Mouse (Mus musculus): ENCODE results near the gene Mras.

Mras gene

DNA sequence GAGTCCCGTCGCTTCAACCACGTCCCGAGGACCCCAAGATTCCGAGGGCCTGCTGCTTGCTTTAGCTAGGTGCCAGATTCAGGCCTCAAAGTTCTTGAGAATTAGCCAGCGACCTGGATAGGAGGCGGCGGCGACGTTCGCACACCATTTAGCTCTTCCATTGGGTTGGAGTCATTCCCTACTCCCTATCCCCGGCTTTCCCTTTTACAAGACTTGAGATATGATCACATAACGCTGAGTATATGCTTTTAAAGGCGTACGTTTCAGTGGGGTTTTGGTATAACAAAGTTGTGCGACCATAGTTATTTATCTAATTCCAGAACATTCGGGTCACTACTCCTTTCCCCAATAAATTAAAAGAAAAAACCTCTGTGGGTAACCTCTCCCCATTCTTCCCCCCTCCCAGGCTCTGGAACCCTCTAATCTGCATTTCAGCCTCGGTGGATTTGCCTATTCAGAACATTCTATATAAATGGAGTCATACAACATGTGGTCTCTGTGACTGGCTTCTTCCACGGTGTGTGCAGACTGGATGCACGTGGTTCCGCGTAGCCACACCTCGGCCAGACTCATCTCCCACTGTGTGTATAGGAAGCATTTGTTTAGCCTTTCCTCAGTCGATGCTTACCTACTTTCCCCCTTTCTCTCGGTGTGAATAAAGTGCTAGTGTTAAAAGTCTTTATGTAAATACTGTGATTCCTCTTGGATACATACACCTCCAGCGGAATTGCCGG, at the start of gene Mras:
Gene Mras (minus strand): TSS at position 351 of the 734 bp plus-strand sequence.
- no peak for DNase-seq (ENCODE audit: low spot score in 2 of 2)

DNA sequence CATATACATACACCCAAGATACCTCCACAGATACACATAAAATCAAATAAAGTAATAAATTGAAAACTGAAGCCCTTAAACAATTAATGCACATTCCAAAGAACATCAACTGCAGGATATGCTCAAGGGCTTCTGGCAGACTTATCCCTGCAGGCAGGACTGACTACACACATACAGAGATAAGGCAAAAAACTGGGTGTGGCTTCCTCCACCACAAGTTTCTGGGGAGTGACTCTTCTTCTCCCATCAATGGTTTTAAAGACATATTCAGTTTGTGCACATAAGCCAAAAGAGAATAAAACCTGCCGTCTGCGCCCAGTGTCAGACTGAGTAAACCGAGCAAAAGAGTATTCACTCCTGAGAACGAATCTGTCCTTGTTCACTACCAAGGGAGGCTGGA, 48.0 kb upstream of the Mras start:
- no peak for DNase-seq (ENCODE audit: low spot score in 2 of 2)

DNA sequence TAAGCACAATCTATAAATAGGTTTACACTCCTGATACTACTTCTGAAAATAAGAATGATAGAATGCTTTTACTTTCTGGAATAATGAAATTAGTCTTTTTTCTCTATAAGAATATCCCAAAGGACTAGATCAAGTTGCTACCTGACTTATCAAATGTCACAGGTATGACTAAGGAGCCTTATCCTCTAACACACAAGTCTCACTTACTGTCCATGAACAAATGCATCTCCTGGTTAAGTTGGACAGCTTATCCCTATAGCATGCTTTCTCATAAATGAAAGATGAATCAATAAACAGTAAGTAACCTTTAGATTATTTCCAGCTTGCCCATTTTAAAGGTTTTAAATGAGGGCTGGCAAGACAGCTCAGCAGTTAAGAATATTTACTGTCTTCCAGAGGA, 47.5 kb upstream of the Mras start:
- no peak for DNase-seq (ENCODE audit: low spot score in 2 of 2)

DNA sequence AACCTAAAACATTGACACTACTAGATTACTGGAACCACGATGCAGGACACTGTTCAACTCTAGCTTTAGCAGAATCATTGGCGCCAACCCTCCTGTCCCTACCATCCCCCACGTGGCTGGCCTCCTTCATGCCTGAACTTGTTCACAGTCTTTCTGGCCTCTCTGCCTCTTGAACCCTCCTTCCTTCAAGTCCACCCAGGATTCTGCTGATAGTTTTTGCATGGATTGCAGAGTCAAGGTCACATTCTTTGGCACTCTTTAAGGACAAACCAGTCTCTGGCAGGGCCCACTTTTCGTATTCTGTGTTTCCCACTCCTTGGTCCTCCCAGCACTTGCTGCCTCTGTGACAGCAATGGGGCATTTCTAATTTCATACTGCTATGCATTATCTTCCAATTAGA, 46.0 kb upstream of the Mras start:
- no peak for DNase-seq (ENCODE audit: low spot score in 2 of 2)

DNA sequence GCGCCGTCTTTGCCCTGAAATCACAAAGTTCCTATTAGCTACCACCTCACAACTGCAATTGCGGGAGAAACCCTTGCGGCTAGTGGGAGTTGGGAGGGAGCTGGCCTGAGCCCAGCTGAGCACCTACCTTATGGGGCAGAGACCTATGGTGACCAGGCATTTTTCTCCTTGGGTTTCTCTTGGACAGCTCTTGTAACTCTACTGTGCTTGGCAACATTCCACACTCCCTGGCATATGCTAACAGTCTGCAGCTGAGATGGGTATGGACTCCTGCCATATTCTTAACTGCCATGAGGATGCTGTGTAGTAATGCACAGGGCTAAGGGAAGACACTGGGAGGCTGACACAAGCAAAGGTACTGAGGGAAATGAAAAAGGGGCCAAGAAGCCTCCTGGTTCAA, 43.6 kb upstream of the Mras start:
- no peak for DNase-seq (ENCODE audit: low spot score in 2 of 2)

DNA sequence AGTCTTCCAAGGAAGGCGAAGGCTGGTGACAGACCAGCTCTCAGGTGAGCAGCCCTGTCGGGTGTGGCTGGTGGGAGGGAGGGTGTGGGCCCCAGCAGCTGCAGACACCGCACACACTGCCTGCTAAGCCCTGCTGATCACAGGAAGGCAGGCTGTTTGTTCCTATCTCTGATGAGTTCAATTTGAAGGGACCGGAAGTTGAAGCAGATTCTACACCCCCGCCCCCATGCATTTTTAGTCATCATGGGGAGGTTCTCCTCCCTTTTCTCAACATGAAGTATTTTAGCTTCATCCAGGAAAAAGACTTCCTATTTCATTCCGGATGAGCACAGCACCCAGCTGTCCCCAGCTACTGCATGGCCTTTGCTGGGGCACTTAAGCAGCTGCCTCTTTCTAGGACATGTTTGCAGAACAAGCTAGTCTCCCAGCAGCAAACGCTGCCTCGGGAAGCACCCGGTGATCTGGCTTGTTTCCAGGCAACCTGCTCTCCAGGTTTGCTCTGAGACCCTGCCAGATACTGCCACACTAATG, 42.1 kb upstream of the Mras start:
- DNase-seq (ENCODE audit: low spot score in 2 of 2) = no peak

DNA sequence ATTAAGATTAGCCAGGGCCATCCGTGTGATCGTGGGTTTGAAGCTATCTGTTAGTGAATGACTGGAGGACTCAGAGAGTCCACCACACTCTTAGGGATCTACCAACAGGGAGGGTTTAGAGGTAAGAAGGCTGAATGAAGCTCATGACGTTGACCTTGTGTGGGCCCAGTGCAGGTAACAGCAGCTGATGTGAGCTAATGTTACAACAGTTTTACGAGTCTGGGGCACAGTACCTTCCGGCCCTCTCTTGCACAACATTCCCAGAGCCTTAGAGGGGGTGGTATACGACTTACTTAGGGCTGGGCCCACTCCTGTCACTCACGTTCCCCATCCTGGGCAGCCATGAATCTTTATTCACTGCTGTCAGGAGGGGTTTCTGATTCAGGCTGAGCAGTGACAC, 34.2 kb upstream of the Mras start:
- DNase-seq (ENCODE audit: low spot score in 2 of 2) = no peak

DNA sequence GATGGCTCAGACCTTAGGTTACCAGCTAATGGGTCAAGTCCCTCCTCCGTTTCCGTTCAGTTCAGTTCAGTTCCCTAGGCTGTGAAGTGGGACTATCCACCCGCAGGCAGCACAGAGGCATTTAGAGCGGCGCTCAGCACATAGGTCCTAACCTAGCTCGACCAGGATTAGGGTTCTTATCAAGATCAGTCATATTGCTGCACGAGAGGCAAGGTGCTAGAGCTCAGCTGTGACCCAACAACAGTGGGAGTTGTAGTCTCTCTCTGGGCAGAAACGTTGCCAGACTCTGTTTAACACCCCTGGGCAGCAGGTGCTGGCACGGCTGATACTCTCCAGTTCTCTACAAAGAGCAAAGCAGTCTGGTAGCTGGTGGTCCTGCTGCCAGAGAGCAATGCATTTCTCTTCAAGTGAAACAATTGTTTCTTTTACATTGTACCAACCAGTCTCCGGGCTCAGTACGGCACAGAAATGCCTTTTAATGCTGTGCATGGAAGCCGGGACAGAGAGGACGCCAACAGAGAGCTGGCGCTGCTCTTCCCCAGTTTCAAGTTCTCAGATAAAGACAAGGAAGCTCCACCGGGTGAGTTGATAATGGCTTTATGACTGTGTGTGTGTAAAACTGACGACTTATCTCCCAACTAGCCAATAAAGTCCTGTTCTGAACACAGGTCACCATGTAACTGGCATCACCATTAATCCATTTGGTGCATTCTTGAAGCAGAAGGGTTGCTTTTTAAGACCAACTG, 33.3 kb upstream of the Mras start:
- no peak for DNase-seq (ENCODE audit: low spot score in 2 of 2)

DNA sequence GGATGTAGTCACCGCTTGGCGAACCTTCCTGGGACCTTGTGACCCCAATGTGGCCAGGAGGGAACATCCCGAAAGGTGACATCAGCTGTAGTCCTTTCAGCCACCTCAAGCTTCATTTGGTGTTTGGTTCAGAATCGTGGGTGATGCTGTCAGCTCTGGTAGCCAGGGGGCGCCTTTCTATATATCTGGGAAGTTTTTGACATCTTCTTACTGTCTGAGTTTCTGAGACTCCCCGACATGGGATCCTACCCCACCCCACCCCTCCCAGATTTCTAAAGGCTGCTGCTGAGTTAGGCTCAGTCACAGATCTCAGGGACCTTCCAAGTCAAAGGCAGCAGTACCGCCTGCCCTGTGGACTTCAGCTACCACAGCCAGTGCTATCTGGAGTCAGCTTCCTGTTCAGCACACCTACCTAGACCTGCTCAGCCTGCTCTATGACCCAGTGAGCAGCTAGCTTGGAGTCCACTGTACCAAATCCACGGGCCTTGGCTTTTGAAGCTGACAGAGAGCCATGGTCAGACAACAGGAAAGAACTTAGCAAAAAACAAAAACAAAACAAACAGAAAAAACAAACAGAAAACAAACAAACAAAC, 32.6 kb upstream of the Mras start:
- no peak for DNase-seq (ENCODE audit: low spot score in 2 of 2)

DNA sequence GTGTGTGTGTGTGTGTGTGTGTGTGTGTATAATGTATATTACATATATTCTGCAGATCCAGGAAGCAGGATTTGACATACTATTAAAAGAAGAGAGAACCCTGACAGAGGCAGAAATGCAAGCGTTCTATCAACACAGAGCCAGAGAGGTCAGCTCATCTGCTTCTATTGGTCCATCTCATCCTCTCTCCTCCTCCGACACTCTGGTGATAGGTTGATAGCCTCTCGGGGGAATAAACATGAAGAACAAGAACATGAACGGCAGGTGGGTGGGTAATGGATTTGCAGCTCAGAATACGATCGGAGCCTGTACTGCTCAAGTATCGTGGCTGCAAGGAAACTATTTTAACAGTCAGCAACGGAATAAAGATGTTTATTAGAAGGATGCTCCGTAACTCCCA, 31.4 kb upstream of the Mras start:
- DNase-seq (ENCODE audit: low spot score in 2 of 2) = no peak

DNA sequence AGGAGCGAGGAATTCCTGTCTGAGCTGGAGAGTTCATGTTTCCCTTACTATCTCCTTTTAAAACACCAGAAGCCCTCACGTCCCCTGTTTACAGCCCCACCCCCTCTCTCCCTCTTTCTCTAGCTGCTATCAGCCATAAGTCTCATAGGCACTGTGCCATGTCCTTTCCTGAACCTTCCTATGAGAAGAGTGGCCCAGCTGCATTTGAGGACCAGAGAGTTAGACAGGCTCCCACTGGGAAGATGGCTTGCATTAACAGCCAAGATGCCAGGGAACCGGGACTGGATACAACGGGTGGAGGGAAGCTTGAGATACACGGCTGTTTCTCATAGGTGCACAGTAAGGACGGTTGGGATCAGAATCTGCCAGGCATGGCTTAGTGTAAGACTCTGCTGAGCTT, 27.7 kb upstream of the Mras start:
- DNase-seq (ENCODE audit: low spot score in 2 of 2) = no peak

DNA sequence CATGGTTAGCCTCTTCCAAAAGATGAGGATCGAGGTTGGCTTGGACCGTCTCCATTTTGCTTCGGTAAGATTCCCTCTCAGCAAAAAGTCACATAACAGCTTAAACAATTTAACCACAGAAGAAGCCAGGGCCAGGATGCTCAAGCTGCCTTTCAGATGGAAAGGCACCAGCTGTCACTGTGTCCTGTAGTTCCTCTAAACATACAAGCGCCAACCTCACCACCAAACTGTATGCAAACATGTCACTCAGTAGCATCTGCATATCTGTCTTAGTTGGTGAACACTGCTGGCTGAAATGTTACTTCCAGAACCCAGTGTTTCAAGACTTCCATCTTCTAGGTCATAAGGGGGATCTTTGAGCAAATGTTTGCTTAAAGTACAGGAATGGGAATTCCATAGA, 22.5 kb upstream of the Mras start:
- DNase-seq (ENCODE audit: low spot score in 2 of 2) = no peak

DNA sequence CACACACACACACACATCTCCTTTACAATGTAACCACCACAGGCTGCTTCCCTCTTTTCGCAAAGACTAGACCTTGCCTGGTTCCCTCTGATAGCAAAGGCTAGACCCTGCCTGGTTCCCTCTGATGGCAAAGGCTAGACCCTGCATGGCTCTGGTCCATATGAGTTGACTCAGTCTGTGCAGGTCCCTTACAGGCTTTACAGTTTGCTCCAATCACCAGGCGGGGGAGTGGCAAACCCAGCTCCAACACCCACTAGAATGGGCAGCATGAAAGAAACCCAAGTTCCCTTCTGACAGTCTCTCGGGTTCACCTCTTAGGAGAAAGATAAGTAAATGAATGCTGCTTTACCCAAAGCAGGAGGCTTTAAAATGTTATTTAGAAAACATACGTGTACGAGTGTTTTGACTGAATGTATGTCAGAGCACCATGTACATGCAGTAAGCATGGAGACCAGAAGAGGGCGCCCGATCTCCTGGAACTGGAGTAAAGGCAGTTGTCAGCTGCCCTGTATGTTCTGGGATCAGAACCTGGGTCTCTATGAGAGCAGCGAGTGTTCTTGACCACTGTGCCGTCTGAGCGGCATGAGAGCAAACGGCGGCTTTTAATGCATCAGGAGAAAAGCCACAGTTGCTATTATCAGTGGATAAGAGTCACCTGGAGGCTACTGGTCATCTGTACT, 21.5 kb upstream of the Mras start:
- no peak for DNase-seq (ENCODE audit: low spot score in 2 of 2)

DNA sequence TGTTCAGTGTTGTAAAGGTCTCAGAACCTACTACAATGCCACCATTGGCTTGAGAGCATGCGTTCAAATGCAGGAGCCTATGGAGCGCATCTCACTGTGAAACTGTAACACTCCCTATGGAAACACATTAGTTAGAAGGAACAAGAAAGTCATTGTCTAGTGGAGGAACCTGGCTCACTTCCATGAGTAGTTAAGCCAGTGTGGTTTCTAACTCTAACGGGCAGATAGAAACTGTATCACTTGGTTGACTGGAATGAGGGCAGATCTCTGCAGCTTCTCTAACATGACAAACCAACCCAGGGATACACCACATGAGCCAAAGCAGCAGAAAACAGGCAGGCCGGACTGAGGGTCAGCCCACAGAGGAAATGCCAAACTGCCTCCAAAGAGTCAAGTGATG, 17.0 kb upstream of the Mras start:
- no peak for DNase-seq (ENCODE audit: low spot score in 2 of 2)

DNA sequence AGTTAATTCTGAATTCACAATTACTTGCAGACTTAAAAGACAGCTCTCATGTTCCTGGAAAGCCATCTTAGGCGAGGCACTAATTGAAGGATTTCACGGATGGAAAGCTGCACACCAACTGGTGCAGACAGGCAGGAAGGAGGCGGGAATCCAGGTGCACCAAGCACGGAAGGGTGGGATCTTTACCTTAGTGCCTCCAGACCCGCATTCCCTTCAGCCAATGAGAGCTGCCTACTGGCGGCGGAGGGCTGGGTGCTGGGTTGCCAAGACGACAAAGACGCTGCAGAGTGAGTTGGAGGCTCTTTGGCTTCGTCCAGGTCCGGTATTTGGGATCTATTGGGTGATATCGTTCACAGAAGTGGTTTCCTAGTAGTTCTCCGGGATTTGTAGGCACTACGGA, 14.0 kb upstream of the Mras start, which contains the start of gene Nme9:
Gene Nme9 (plus strand): TSS at position 315 of the 400 bp plus-strand sequence.
- DNase-seq (ENCODE audit: low spot score in 2 of 2) = no peak

DNA sequence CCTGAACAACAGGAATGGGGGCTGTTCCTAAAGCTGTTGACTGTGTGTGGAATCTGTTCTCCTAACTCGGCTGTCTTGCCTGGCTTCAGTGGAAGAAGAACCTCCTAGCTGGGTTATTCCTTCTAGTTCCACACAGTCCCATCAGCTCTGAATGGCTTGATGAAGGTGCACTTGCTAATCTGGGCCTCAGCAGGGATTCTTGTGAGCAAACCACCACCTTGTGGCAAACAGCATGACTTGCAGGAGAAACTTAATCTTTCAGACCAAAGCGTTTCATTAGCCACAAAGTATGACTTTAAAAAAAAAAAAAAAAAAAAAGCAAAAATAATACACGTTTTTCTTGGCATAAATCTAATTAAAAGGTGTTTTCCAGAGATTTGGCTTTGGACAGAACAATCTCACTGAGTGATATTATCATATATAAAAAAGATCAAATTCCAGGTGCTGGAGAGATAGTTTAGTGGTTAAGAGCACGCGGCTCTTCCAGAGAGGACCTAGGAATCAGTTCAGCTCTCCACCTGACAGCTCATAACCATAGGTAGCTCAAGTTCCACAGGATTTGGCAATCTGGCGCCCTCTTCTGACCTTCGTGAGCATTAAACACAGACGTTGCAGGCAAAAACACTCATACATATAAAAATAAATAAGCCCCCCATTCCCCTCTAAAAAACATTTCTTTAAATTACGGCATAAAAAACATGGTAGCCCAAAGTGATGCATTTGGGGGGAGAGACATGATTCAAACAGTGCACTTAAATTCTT, 12.9 kb upstream of the Mras start:
- DNase-seq (ENCODE audit: low spot score in 2 of 2) = no peak

DNA sequence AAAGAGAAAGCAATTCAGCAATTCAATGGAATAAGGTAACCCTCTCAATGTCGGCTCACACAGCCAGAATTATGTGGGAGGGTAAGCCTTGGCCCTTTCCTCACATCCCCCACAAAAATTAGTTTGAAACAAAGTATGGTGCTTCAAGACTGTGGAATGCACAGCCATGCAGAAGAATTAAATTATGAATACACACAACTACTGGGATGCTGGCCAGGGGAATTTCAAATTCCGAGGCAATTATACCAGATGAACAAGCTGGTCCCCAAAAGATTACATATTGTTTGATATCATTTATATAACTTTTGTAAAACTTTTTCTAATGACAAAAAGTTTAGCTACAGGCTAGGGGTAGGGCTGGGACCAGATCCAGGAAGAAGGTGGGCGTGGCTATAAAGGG, 10.1 kb upstream of the Mras start:
- DNase-seq (ENCODE audit: low spot score in 2 of 2) = no peak

DNA sequence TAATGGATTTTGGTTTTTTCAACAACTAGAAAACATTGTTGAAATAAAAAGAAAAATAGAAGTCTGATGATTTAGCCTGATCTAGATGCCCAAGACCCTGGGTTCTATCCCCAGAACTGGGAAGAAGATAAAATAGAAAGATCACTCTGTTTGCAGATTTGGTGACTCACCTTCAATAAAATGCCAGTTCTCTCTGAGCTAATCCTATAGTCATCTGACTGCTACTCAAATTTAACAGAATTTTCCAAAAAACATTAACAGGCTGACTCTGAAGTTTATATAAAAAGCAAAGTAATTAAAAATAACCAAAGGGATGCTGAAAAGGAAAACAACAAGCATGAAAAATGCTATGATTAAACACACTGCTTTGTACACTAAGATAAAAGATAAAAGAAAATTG, 9.1 kb upstream of the Mras start:
- DNase-seq (ENCODE audit: low spot score in 2 of 2) = no peak

DNA sequence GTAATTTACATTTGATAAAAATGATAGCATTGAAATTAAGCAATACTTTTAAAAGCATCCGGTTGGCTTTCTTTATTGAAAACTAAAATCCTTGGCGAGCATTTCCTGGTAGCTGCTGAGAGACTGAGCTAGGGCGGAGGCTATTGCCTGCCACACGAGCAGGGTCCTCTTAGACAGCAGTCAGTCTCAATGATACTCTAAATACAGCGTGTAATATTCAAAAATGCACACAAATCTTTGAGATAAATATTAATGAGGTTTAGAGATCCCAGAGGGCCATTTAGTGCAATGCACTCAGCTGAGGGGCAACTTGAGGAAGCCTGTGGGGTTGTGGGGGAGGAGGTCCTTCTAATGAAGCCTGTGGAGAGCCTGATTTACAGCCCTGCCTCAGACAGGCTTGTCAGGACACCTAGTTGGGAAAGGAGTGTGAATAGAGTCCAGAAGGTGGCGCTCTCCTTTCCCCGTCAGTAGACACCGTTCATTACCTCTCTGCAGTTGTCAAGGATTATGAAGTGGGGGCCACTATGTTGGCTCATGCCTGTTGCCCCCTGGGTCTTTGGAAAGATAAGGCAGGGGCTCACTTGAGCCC, 7.5 kb upstream of the Mras start:
- DNase-seq (ENCODE audit: low spot score in 2 of 2) = no peak

DNA sequence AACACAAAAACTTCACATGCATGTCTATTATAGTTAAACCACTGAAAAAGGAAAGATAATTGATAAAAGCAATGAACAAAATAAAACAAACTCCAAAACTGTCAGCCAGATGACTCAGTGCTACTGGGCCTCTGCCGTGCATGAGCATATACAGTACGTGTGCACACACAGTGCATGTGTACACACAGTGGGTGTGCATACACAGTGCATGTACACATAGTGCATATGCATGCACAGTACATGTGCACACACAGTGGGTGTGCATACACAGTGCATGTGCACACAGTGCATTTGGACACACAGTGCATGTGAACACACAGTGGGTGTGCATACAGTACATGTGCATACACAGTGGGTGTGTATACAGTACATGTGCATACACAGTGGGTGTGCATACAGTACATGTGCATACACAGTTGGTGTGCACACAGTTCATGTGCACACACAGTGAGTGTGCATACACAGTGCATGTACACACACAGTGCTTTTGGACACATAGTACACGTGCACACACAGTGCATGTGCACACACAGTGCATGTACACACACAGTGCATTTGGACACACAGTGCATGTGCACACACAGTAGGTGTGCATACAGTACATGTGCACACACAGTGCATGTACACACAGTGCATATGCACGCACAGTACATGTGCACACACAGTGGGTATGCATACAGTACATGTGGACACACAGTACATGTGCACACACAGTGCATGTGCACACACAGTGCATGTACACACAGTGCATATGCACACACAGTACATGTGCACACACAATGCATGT, 4.7 kb upstream of the Mras start:
- no peak for DNase-seq (ENCODE audit: low spot score in 2 of 2)
